Mouse (Mus musculus) cerebellum, adult 2 months (tissue): ENCODE measurements around the gene Lrrc15.

ENCODE experiments used
- CTCF ChIP-seq: fragments of 200-500 bp; IDR thresholded peaks from 2 replicates; pipeline ENCODE4 v1.5.1; 2011; ENCODE audit warnings: low read depth, mild to moderate bottlenecking, control low read depth, low read length, moderate library complexity, borderline replicate concordance; ENCODE audit not compliant: insufficient read depth
- POLR2A ChIP-seq: fragments of 200-500 bp; IDR thresholded peaks from 2 replicates; pipeline ENCODE4 v1.6.1; 2011; ENCODE audit warnings: low read length, control low read depth, borderline replicate concordance; ENCODE audit not compliant: insufficient read depth

DNA sequence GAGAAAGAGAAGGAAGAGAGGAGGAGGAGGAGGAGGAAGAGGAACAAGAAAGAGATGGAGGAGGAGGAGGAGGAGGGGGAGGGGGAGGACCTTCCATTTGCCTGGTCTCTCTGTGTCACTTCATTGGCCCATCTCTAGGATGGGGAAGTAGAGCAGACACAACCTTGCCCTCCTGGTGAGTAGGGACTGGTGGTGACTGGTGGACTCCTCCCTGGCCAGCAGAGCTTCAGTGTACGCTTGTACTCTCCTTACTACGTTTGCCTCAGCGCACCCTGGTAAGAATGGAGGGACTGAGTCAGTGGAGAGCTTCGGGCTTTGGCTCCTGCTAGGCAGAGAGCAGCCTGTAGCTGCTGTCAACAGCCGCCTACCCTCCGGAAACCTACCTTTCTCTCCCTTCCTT is 19.6 kb upstream of the Lrrc15 start:
- TF ChIP-seq CTCF = no peak
- no peak for TF ChIP-seq POLR2A
